Mouse (Mus musculus) mouse embryonic stem cell (cell line): ENCODE results near the gene Arr3.

Experiments
- in situ Hi-C, 2 experiments: fragments of 300-500 bp; cut with MboI; formaldehyde crosslinking; loops; 1 replicate in 1 of 2; 3 replicates in 1 of 2; pipeline ENCODE4 v1.14.3; 2019 to 2020; ENCODE audit warnings: low sequenced_read_pairs in 2 of 2, low pct_unique_long_range_greater_than_20kb in 1 of 2, mixed read lengths in 1 of 2; ENCODE audit not compliant: unreplicated experiment in 1 of 2

Arr3 gene

GRCm38 (mm10) chrX:100605314-100605713 is at the start of gene Arr3:
TSS of gene Arr3 (plus strand) at chrX:100605497.
- in situ Hi-C loops, result no loop called here

GRCm38 (mm10) chrX:100556026-100556425 is 49.3 kb upstream of the Arr3 start:
- in situ Hi-C loops, result no loop called here

GRCm38 (mm10) chrX:100565696-100566095 is 39.6 kb upstream of the Arr3 start:
- in situ Hi-C loops, result no loop called here

GRCm38 (mm10) chrX:100571951-100572350 is 33.3 kb upstream of the Arr3 start, which contains the start of gene Awat1:
TSS of gene Awat1 (plus strand) at chrX:100572251.
- in situ Hi-C loops, result no loop called here

- in situ Hi-C loops, result no loop called here
These were observed 10.5 kb upstream of the Arr3 start, which contains the start of gene P2ry4 for GRCm38 (mm10) chrX:100594791-100595190. TSS of gene P2ry4 (minus strand) at chrX:100594869.

- in situ Hi-C loops, result no loop called here
These were observed 7.9 kb upstream of the Arr3 start for GRCm38 (mm10) chrX:100597439-100597838.

- in situ Hi-C loops, result no loop called here
These were observed 5.5 kb upstream of the Arr3 start for GRCm38 (mm10) chrX:100599755-100600154.

- in situ Hi-C loops, result no loop called here
These were observed 13.2 kb downstream of the Arr3 start for GRCm38 (mm10) chrX:100618488-100618887.

GRCm38 (mm10) chrX:100621366-100621765 is 16.1 kb downstream of the Arr3 start:
- in situ Hi-C loops, result no loop called here

GRCm38 (mm10) chrX:100624242-100624641 is 18.9 kb downstream of the Arr3 start:
- in situ Hi-C loops, result no loop called here

GRCm38 (mm10) chrX:100625146-100625545 is 19.8 kb downstream of the Arr3 start:
- in situ Hi-C loops, result no loop called here

GRCm38 (mm10) chrX:100625546-100625801 is 20.2 kb downstream of the Arr3 start, which contains the start of gene Kif4:
TSS of gene Kif4 (plus strand) at chrX:100625737.
- in situ Hi-C loops, result no loop called here

GRCm38 (mm10) chrX:100625802-100626793 is 20.8 kb downstream of the Arr3 start, which contains the start of gene Pdzd11:
TSS of gene Pdzd11 (minus strand) at chrX:100626568.
- in situ Hi-C loops, result no loop called here

- in situ Hi-C loops, result no loop called here
These were observed 23.8 kb downstream of the Arr3 start for GRCm38 (mm10) chrX:100629076-100629475.

- in situ Hi-C loops, result no loop called here
These were observed 33.2 kb downstream of the Arr3 start for GRCm38 (mm10) chrX:100638477-100638876.

- in situ Hi-C loops, result no loop called here
These were observed 47.6 kb downstream of the Arr3 start for GRCm38 (mm10) chrX:100652848-100653247.

- in situ Hi-C loops, result no loop called here
These were observed 59.5 kb downstream of the Arr3 start for GRCm38 (mm10) chrX:100664825-100665224.
